Comparison of ENCODE assay signal across 9 mouse cellular contexts in genomic region chr16:94497911-94498310, GRCm38 (mm10). TPM values are rescaled to one million over a fixed set of nuclear protein-coding genes. Genes with fewer than 3 reads are reported as not detected.
DNase-seq lines count a peak whose midpoint lies in the region; ATAC-seq and TF ChIP-seq lines count a peak whose summit lies in the region.
"Had no signal": no experiment of that assay in that cellular context is flagged by ENCODE, and none has a peak within 500 bp of the region (broad histone marks: within the 10 kb centered on the region; RNA-seq: fewer than 3 reads in every experiment).

No protein-coding gene starts in this region.

- H3K4me3 ChIP-seq in hindbrain, postnatal 0 days (ENCODE audit: low read length): no peak overlapping the region
- no peak overlapping the region for H3K4me3 ChIP-seq in hindbrain, embryonic 12.5 days
- H3K4me3 ChIP-seq in liver, postnatal 0 days (ENCODE audit: low read depth, low read length): no peak overlapping the region
- no peak overlapping the region for H3K4me3 ChIP-seq in stomach, postnatal 0 days (ENCODE audit: low read depth, low read length)
- no peak overlapping the region for H3K4me3 ChIP-seq in midbrain, embryonic 14.5 days (replicated peaks; ENCODE audit: low read depth, low read length)
- H3K4me3 ChIP-seq: limb, embryonic 13.5 days had no signal

- no peak overlapping the region for H3K9ac ChIP-seq in hindbrain, postnatal 0 days (replicated peaks; ENCODE audit: low read length)
- H3K9ac ChIP-seq in hindbrain, embryonic 12.5 days: no peak overlapping the region
- H3K9ac ChIP-seq in liver, postnatal 0 days (replicated peaks): no peak overlapping the region
- no peak overlapping the region for H3K9ac ChIP-seq in stomach, postnatal 0 days (ENCODE audit: low read length)
- H3K9ac ChIP-seq in midbrain, embryonic 14.5 days (replicated peaks; ENCODE audit: low read length): no peak overlapping the region
- H3K9ac ChIP-seq: limb, embryonic 13.5 days had no signal

- H3K4me2 ChIP-seq in hindbrain, postnatal 0 days (ENCODE audit: low read depth, low read length): no peak overlapping the region
- H3K4me2 ChIP-seq in hindbrain, embryonic 12.5 days (replicated peaks): no peak overlapping the region
- no peak overlapping the region for H3K4me2 ChIP-seq in liver, postnatal 0 days (ENCODE audit: low read depth, low read length)
- H3K4me2 ChIP-seq in stomach, postnatal 0 days (replicated peaks; ENCODE audit: low read depth): no peak overlapping the region
- H3K4me2 ChIP-seq in midbrain, embryonic 14.5 days (ENCODE audit: low read length): no peak overlapping the region
- H3K4me2 ChIP-seq: limb, embryonic 13.5 days had no signal

- peak; percentile 75; the same call in 1 of the 2 replicates for ATAC-seq in hindbrain, postnatal 0 days
- no peak for ATAC-seq in hindbrain, embryonic 12.5 days (ENCODE audit: low FRiP score)
- ATAC-seq in liver, postnatal 0 days: peak; percentile 80
- peak; percentile 76 for ATAC-seq in stomach, postnatal 0 days (ENCODE audit: low FRiP score, low TSS enrichment)
- ATAC-seq in midbrain, embryonic 14.5 days (ENCODE audit: low FRiP score, low TSS enrichment): no peak

- H3K27ac ChIP-seq in hindbrain, postnatal 0 days: peak overlapping the region; percentile 8; the same call in 1 of the 2 replicates
- H3K27ac ChIP-seq in hindbrain, embryonic 12.5 days: no peak overlapping the region
- H3K27ac ChIP-seq in liver, postnatal 0 days (ENCODE audit: low read depth): 0 out of 2 replicates have a peak overlapping the region, but pooled peaks have one; percentile 18
- no peak overlapping the region for H3K27ac ChIP-seq in stomach, postnatal 0 days (replicated peaks)
- H3K27ac ChIP-seq in midbrain, embryonic 14.5 days (replicated peaks; ENCODE audit: low read depth, low read length): no peak overlapping the region
- H3K27ac ChIP-seq: limb, embryonic 13.5 days had no signal

- no peak for TF ChIP-seq EP300 in liver, postnatal 0 days (IDR thresholded peaks at IDR 0.05; ENCODE audit: low read depth)
- TF ChIP-seq EP300 in stomach, postnatal 0 days (optimal IDR thresholded peaks at IDR 0.05): no peak

- no peaks in the 10 kb centered on the region for H3K9me3 ChIP-seq in hindbrain, postnatal 0 days (ENCODE audit: low read length)
- no peaks in the 10 kb centered on the region for H3K9me3 ChIP-seq in hindbrain, embryonic 12.5 days (replicated peaks)
- H3K9me3 ChIP-seq in liver, postnatal 0 days (ENCODE audit: low read length): no peaks in the 10 kb centered on the region
- no peaks in the 10 kb centered on the region for H3K9me3 ChIP-seq in stomach, postnatal 0 days (ENCODE audit: control insufficient read depth, low read length)
- no peaks in the 10 kb centered on the region for H3K9me3 ChIP-seq in midbrain, embryonic 14.5 days (ENCODE audit: control insufficient read depth, low read length)
- H3K9me3 ChIP-seq: limb, embryonic 13.5 days had no signal

- no peaks in the 10 kb centered on the region for H3K27me3 ChIP-seq in hindbrain, postnatal 0 days (ENCODE audit: insufficient read depth, low read length)
- no peaks in the 10 kb centered on the region for H3K27me3 ChIP-seq in hindbrain, embryonic 12.5 days
- no peaks in the 10 kb centered on the region for H3K27me3 ChIP-seq in liver, postnatal 0 days (ENCODE audit: insufficient read depth, low read length)
- H3K27me3 ChIP-seq in stomach, postnatal 0 days (ENCODE audit: control insufficient read depth, insufficient read depth, low read length): no peaks in the 10 kb centered on the region
- no peaks in the 10 kb centered on the region for H3K27me3 ChIP-seq in midbrain, embryonic 14.5 days (ENCODE audit: control insufficient read depth, insufficient read depth, low read length)
- H3K27me3 ChIP-seq: limb, embryonic 13.5 days had no signal

- peaks cover 58% of the 10 kb centered on the region for H3K36me3 ChIP-seq in hindbrain, postnatal 0 days (ENCODE audit: insufficient read depth, low read length)
- H3K36me3 ChIP-seq in hindbrain, embryonic 12.5 days: peaks cover 68% of the 10 kb centered on the region
- peaks cover 41% of the 10 kb centered on the region for H3K36me3 ChIP-seq in liver, postnatal 0 days (replicated peaks; ENCODE audit: insufficient read depth, low read length)
- H3K36me3 ChIP-seq in stomach, postnatal 0 days (ENCODE audit: control insufficient read depth, insufficient read depth, low read length): peaks cover 25% of the 10 kb centered on the region
- peaks cover 76% of the 10 kb centered on the region for H3K36me3 ChIP-seq in midbrain, embryonic 14.5 days (ENCODE audit: control insufficient read depth, insufficient read depth, low read length)

- DNase-seq in hindbrain, postnatal 0 days (ENCODE audit: low spot score): peak; percentile 39
- peak; percentile 68 for DNase-seq in adrenal gland, postnatal 10 days
- DNase-seq in gastrocnemius, adult 18-20 months (ENCODE audit: low spot score): peak; percentile 67
- peak; percentile 9 to 76 for DNase-seq in kidney, postnatal 25 days
- DNase-seq in liver, postnatal 0 days: no peak
- no peak for DNase-seq in stomach, postnatal 0 days (ENCODE audit: low spot score)
- no peak for DNase-seq in midbrain, embryonic 14.5 days

- no peak for TF ChIP-seq CTCF in hindbrain, postnatal 0 days (IDR thresholded peaks at IDR 0.05; ENCODE audit: low read depth)
- TF ChIP-seq CTCF in liver, postnatal 0 days (IDR thresholded peaks at IDR 0.05; ENCODE audit: low read depth): no peak
- TF ChIP-seq CTCF in stomach, postnatal 0 days (IDR thresholded peaks at IDR 0.05; ENCODE audit: low read depth): no peak

- no peaks in the 10 kb centered on the region for H3K4me1 ChIP-seq in hindbrain, postnatal 0 days (ENCODE audit: insufficient read depth, low read length)
- no peaks in the 10 kb centered on the region for H3K4me1 ChIP-seq in hindbrain, embryonic 12.5 days
- H3K4me1 ChIP-seq in liver, postnatal 0 days (ENCODE audit: insufficient read depth): peaks cover 6% of the 10 kb centered on the region; the same call in 1 of the 2 replicates
- H3K4me1 ChIP-seq in stomach, postnatal 0 days (replicated peaks; ENCODE audit: control insufficient read depth, insufficient read depth): no peaks in the 10 kb centered on the region
- no peaks in the 10 kb centered on the region for H3K4me1 ChIP-seq in midbrain, embryonic 14.5 days (ENCODE audit: control insufficient read depth, insufficient read depth, low read length)
- H3K4me1 ChIP-seq: limb, embryonic 13.5 days had no signal

- 60% methylated on average over 5 of the region's 5 CpGs for WGBS in hindbrain, postnatal 0 days
- WGBS in hindbrain, embryonic 12.5 days: 87% methylated on average over 5 of the region's 5 CpGs
- 23% methylated on average over 5 of the region's 5 CpGs for WGBS in liver, postnatal 0 days (ENCODE audit: insufficient replicate concordance)
- 42% methylated on average over 5 of the region's 5 CpGs for WGBS in stomach, postnatal 0 days
- 92% methylated on average over 5 of the region's 5 CpGs for WGBS in midbrain, embryonic 14.5 days

RNA-seq across cellular contexts. Expression of gene Vps26c, which starts 28.7 kb away (rescaled TPM):
- total RNA-seq in hindbrain, postnatal 0 days (2014; rRNA removed): 64.8 and 68.1 TPM in 2 replicates
- 59.6 and 63.6 TPM in 2 replicates for polyA plus RNA-seq in hindbrain, postnatal 0 days (2015; fragmentation: Nextera tagmentation; extraction: Ambion mirVana)
- 67.0 and 70.3 TPM in 2 replicates for polyA plus RNA-seq in hindbrain, embryonic 12.5 days (2016; fragmentation: Nextera tagmentation; extraction: Ambion mirVana)
- total RNA-seq in adrenal gland, postnatal 10 days (2021): 10 to 100 TPM; 40.8 to 52.8 TPM
- 10 to 100 TPM in 1 of 2 experiments, 1 to 10 TPM in 1; 8.9 to 10.6 TPM for total RNA-seq in gastrocnemius, adult 18-20 months (2021)
- 16.0 and 16.4 TPM in 2 replicates for polyA plus RNA-seq in liver, postnatal 0 days (2015; fragmentation: Nextera tagmentation; extraction: Ambion mirVana)
- polyA plus RNA-seq in stomach, postnatal 0 days (2015; fragmentation: Nextera tagmentation; extraction: Ambion mirVana): 28.5 and 34.8 TPM in 2 replicates
- polyA plus RNA-seq in midbrain, embryonic 14.5 days (2014; fragmentation: Nextera tagmentation; extraction: Ambion mirVana): 73.7 and 76.3 TPM in 2 replicates

Comparison
In these comparisons a context has a peak if more than half of its experiments do, and no peak if none do; other contexts are left out.
1. ATAC-seq: peak in hindbrain, postnatal 0 days (single experiment), liver, postnatal 0 days (single experiment) and stomach, postnatal 0 days (single experiment); none in hindbrain, embryonic 12.5 days (single experiment) and midbrain, embryonic 14.5 days (single experiment).
2. H3K27ac ChIP-seq: peak in hindbrain, postnatal 0 days (single experiment) and liver, postnatal 0 days (single experiment); none in hindbrain, embryonic 12.5 days (single experiment), stomach, postnatal 0 days (single experiment) and midbrain, embryonic 14.5 days (single experiment).
3. DNase-seq: peak in hindbrain, postnatal 0 days (single experiment), adrenal gland, postnatal 10 days (single experiment), gastrocnemius, adult 18-20 months (single experiment) and kidney, postnatal 25 days (2 of 2); none in liver, postnatal 0 days (single experiment), stomach, postnatal 0 days (single experiment) and midbrain, embryonic 14.5 days (single experiment).